Mouse (Mus musculus) gastrocnemius, postnatal 14 days (tissue): ENCODE measurements around the gene Spry1. TPM values are rescaled to one million over a fixed set of nuclear protein-coding genes. Genes with fewer than 3 reads are reported as not detected.

Experiments
- DNase-seq: peaks from one replicate; pipeline ENCODE4 v3.0.0; 2021; ENCODE audit warnings: mixed read lengths
- intact Hi-C: fragments of 180-260 bp; cut with DNase I; formaldehyde crosslinking; loops from one replicate; pipeline ENCODE4 v1.15.1; 2025; ENCODE audit warnings: low total_unique reads
- total RNA-seq, 2 experiments: library from RNA; stranded (reverse); gene quantifications; 2 replicates each; pipeline ENCODE4 v1.2.3; 2021

The Spry1 gene
- total RNA-seq, 2 experiments from 2014 or later = 33.1 to 39.9 TPM

- DNase-seq = no peak
- intact Hi-C loops = loop anchor here (10.0 kb wide), 2 partner anchors 498 to 568 kb away; no protein-coding TSS in a partner anchor
These were observed 2.8 kb upstream of the Spry1 start for GRCm38 (mm10) chr3:37636921-37637320.

- peak; percentile 59 for DNase-seq
These were observed 495 bp downstream of the Spry1 start for GRCm38 (mm10) chr3:37640162-37640721.

GRCm38 (mm10) chr3:37640810-37641209 lies 1.1 kb downstream of the Spry1 start:
- peak; percentile 84 for DNase-seq
- intact Hi-C loops = loop anchor here (10.0 kb wide), 1 partner anchor 314 kb away; no protein-coding TSS in a partner anchor

More at GRCm38 (mm10) chr3:37640162-37640721, 495 bp downstream of the Spry1 start:
- intact Hi-C loops = loop anchor here (10.0 kb wide), 1 partner anchor 315 kb away; no protein-coding TSS in a partner anchor

GRCm38 (mm10) chr3:37641796-37642680 lies 2.3 kb downstream of the Spry1 start:
- DNase-seq = peak; percentile 26
- intact Hi-C loops = loop anchor here (10.0 kb wide), 1 partner anchor 313 kb away; no protein-coding TSS in a partner anchor

- peak; percentile 80 for DNase-seq
- intact Hi-C loops = loop anchor here (10.0 kb wide), 1 partner anchor 312 kb away; no protein-coding TSS in a partner anchor
These were observed 3.0 kb downstream of the Spry1 start for GRCm38 (mm10) chr3:37642681-37643214.

- intact Hi-C loops = loop anchor here (10.0 kb wide), 1 partner anchor 311 kb away; no protein-coding TSS in a partner anchor
- no peak for DNase-seq
These were observed 3.7 kb downstream of the Spry1 start for GRCm38 (mm10) chr3:37643411-37643810.

GRCm38 (mm10) chr3:37643903-37644302 lies 4.2 kb downstream of the Spry1 start:
- intact Hi-C loops = loop anchor here (10.0 kb wide), 1 partner anchor 311 kb away; no protein-coding TSS in a partner anchor
- no peak for DNase-seq

GRCm38 (mm10) chr3:37645061-37645460 lies 5.3 kb downstream of the Spry1 start:
- DNase-seq = no peak
- intact Hi-C loops = loop anchor here (10.0 kb wide), 1 partner anchor 310 kb away; no protein-coding TSS in a partner anchor

- no peak for DNase-seq
- intact Hi-C loops = loop anchor here (10.0 kb wide), 1 partner anchor 309 kb away; no protein-coding TSS in a partner anchor
These were observed 6.5 kb downstream of the Spry1 start for GRCm38 (mm10) chr3:37646221-37646620.

- intact Hi-C loops = loop anchor here (10.0 kb wide), 1 partner anchor 308 kb away; no protein-coding TSS in a partner anchor
These were observed 7.5 kb downstream of the Spry1 start for GRCm38 (mm10) chr3:37647225-37647624.

GRCm38 (mm10) chr3:37648244-37648643 lies 8.5 kb downstream of the Spry1 start:
- no peak for DNase-seq
- intact Hi-C loops = loop anchor here (10.0 kb wide), 1 partner anchor 307 kb away; no protein-coding TSS in a partner anchor

More at GRCm38 (mm10) chr3:37647225-37647624, 7.5 kb downstream of the Spry1 start:
- no peak for DNase-seq

GRCm38 (mm10) chr3:37649281-37649680 lies 9.5 kb downstream of the Spry1 start:
- DNase-seq = no peak
- intact Hi-C loops = loop anchor here (10.0 kb wide), 1 partner anchor 306 kb away; no protein-coding TSS in a partner anchor

GRCm38 (mm10) chr3:37652537-37652936 lies 12.8 kb downstream of the Spry1 start:
- intact Hi-C loops = no loop called here

GRCm38 (mm10) chr3:37653935-37654729 lies 14.4 kb downstream of the Spry1 start:
- peak; percentile 63 for DNase-seq
- intact Hi-C loops = no loop called here

More at GRCm38 (mm10) chr3:37652537-37652936, 12.8 kb downstream of the Spry1 start:
- no peak for DNase-seq

GRCm38 (mm10) chr3:37654787-37655186 lies 15.0 kb downstream of the Spry1 start:
- DNase-seq = no peak
- intact Hi-C loops = no loop called here

GRCm38 (mm10) chr3:37655933-37656633 lies 16.3 kb downstream of the Spry1 start:
- intact Hi-C loops = no loop called here

GRCm38 (mm10) chr3:37657009-37657408 lies 17.3 kb downstream of the Spry1 start:
- no peak for DNase-seq
- intact Hi-C loops = no loop called here

More at GRCm38 (mm10) chr3:37655933-37656633, 16.3 kb downstream of the Spry1 start:
- DNase-seq = no peak

GRCm38 (mm10) chr3:37658155-37658554 lies 18.4 kb downstream of the Spry1 start:
- intact Hi-C loops = no loop called here
- no peak for DNase-seq
